Mouse (Mus musculus) adrenal gland (tissue): ENCODE results near the gene Hist2h2ab.
"Not testable (repeated sequence)": the region's sequence is repeated elsewhere in the genome, so short reads cannot be mapped to it uniquely, and the experiment has no call there.

ENCODE experiments used
- intact Hi-C: fragments of 180-260 bp; cut with DNase I; formaldehyde crosslinking; loops from one replicate; pipeline ENCODE4 v1.15.1; 2025
- microRNA-seq, 2 experiments: library from miRNA; unstranded; fragments of <30 nt; microRNA quantifications; one replicate each; pipeline ENCODE4; 2019

Gene Hist2h2ab

GRCm38 (mm10) chr3:96255926-96256593 lies 36.4 kb downstream of the Hist2h2ab start:
- intact Hi-C loops, result no loop called here

GRCm38 (mm10) chr3:96257190-96257589 lies 37.5 kb downstream of the Hist2h2ab start:
- intact Hi-C loops, result no loop called here

- intact Hi-C loops, result loop anchor here (5.0 kb wide), 1 partner anchor 43 kb away; the partner anchor contains the start of genes Bola1 and Hist2h2ab
Measured at GRCm38 (mm10) chr3:96260220-96260619, 40.6 kb downstream of the Hist2h2ab start.

- intact Hi-C loops, result loop anchor here (5.0 kb wide), 1 partner anchor 44 kb away; the partner anchor contains the start of genes Bola1 and Hist2h2ab
Measured at GRCm38 (mm10) chr3:96261623-96262022, 42.0 kb downstream of the Hist2h2ab start.

GRCm38 (mm10) chr3:96262216-96262875 lies 42.7 kb downstream of the Hist2h2ab start:
- intact Hi-C loops, result loop anchor here (5.0 kb wide), 1 partner anchor 45 kb away; the partner anchor contains the start of genes Bola1 and Hist2h2ab

GRCm38 (mm10) chr3:96262979-96263550 lies 43.4 kb downstream of the Hist2h2ab start, which contains the start of gene Hist2h4:
Hist2h4 (minus strand) TSS chr3:96263311.
- intact Hi-C loops, result loop anchor here (5.0 kb wide), 1 partner anchor 46 kb away; the partner anchor contains the start of genes Bola1 and Hist2h2ab

GRCm38 (mm10) chr3:96263558-96264403 lies 44.1 kb downstream of the Hist2h2ab start:
- intact Hi-C loops, result loop anchor here (5.0 kb wide), 1 partner anchor 46 kb away; the partner anchor contains the start of genes Bola1 and Hist2h2ab

- intact Hi-C loops, result loop anchor here (5.0 kb wide), 1 partner anchor 47 kb away; the partner anchor contains the start of genes Bola1 and Hist2h2ab
Measured at GRCm38 (mm10) chr3:96264404-96264949, 44.8 kb downstream of the Hist2h2ab start.

- intact Hi-C loops, result no loop called here
Measured at GRCm38 (mm10) chr3:96266132-96266710, 46.6 kb downstream of the Hist2h2ab start.

GRCm38 (mm10) chr3:96267541-96267940 lies 47.9 kb downstream of the Hist2h2ab start:
- intact Hi-C loops, result no loop called here

- intact Hi-C loops, result no loop called here
Measured at GRCm38 (mm10) chr3:96268051-96268775, 48.5 kb downstream of the Hist2h2ab start, which contains the start of gene Hist2h3b. Hist2h3b (plus strand) TSS chr3:96268654.

GRCm38 (mm10) chr3:96268776-96269378 lies 49.2 kb downstream of the Hist2h2ab start:
- intact Hi-C loops, result not testable (repeated sequence)

Small RNA genes within 50 kb of the gene (microRNA-seq; reads per million reads assigned to microRNA genes)
- gene Gm44492 (0 to 0.12 reads per million in 2 experiments), gene Gm47311 (0 reads per million in 2 experiments), gene Gm47313 (0 reads per million in 2 experiments)
